Mouse (Mus musculus) layer of hippocampus, postnatal 14 days (tissue): ENCODE data around the gene Msh5. TPM values are rescaled to one million over a fixed set of nuclear protein-coding genes. Genes with fewer than 3 reads are reported as not detected.
"Not testable (repeated sequence)": the region's sequence is repeated elsewhere in the genome, so short reads cannot be mapped to it uniquely, and the experiment has no call there.

Experiments used
- DNase-seq, 2 experiments: peaks; one replicate each; pipeline ENCODE4 v3.0.0; 2021 to 2022; ENCODE audit warnings: low spot score in 2 of 2, mixed read lengths in 1 of 2
- total RNA-seq, 2 experiments: library from RNA; stranded (reverse); gene quantifications; 2 replicates each; pipeline ENCODE4 v1.2.3; 2021

Gene Msh5
- total RNA-seq, 2 experiments from 2014 or later = 0.79 to 1.9 TPM

GRCm38 (mm10) chr17:35003022-35003838 is 43.3 kb downstream of the Msh5 start:
- no peak for DNase-seq

DNA sequence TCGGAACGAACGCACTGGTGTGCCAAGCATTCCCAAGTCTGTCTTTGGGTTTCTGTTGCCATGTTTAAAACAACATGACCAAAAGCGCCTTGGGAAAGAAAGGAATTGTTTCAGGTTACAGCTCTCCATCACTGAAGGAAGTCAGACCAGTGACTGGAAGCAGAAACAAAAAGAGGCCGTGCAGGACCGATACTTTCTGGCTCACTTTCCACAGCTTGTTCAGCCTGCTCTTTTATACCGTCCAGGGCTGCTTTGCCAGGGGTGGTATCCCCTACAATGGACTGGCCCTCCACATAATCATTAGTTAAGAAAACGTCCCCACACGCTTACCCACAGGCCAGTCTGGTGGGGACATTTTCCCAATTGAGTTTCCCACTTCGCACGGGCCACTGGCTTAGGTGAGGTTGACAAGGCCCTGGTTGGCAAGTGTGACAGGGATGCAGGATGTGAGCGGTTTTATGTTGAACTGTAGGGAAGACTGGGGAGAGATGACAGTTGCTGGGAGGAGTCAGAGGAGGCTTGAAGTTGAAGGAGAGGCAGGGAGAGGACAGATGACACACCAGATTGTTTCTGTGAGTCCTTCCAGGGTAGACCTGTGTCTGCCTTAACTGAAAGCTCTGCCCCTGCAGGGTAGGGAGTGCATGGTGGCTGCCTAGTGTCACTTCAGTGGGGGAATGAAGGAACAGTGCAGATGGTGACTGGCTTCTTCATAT is 44.2 kb downstream of the Msh5 start:
- DNase-seq = no peak

DNA sequence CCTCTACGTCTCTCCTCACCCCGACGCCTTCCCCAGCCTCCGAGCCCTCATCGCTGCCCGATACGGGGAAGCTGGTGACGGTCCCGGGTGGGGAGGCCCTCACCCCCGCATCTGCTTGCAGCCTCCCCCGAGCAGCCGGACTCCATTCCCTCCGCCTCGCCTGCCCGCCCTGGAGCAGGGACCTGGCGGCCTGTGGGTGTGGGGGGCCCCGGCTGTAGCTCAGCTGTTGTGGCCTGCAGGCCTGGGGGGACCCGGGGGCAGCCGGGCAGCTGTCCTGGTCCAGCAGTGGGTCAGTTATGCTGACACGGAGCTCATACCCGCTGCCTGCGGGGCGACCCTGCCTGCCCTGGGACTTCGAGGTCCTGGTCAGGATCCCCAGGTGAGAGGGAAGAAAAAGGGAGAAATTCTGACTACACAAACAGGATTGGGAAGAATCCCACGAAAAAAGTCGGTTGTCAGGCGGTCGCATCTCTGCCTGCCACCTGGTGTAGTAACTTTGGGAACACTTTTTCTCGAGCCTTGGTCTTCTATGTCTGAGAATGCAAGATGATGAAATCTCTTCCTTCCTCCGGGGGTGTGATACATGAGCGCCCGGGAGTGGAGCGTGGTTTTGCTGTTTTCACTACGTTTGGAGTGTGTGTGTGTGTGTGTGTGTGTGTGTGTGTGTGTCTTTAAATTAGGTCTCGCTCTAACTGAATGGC is 44.9 kb downstream of the Msh5 start:
- DNase-seq = no peak

DNA sequence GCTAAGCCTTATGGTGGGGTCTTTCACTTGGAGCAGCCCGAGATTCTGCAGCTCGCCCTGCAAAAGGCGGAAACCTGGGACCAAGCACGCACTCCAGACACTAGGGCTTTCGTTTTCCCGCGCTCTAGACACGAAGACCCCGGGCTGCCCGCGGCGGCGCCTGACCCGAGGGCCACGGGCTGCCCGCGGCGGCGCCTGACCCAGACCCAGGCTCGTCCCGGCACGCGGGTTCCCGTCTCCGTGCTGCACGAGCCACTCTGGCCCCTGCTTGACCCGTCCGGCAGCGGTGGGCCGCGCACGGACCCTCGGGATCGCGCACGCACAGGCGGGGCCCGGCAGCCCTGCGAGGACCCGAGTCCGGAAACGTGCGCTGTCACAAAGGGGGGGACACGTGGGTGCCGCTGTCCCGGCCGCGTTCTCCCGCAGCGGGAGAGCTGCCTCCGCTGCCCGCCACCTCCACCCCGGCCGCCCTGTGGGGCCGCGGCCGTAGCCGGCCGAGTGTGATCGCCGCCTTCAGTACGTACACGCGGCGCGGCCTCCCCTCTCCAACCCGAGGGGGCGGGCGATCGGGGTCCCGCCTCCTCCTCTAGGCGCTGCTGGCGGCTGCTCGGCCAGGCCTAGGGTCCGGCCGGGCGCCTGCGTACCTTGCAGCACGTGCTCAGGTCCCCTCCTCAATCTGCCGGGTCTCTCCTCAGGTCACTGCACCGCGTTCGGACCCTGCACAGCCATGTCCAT is 45.7 kb downstream of the Msh5 start, which contains the start of gene Vars:
TSS of gene Vars (plus strand) at position 271 of the 735 bp plus-strand sequence.
- DNase-seq = peak; percentile 80 to 86

- not testable (repeated sequence) for DNase-seq
Observed at GRCm38 (mm10) chr17:34999871-35000716, 46.5 kb downstream of the Msh5 start.

DNA sequence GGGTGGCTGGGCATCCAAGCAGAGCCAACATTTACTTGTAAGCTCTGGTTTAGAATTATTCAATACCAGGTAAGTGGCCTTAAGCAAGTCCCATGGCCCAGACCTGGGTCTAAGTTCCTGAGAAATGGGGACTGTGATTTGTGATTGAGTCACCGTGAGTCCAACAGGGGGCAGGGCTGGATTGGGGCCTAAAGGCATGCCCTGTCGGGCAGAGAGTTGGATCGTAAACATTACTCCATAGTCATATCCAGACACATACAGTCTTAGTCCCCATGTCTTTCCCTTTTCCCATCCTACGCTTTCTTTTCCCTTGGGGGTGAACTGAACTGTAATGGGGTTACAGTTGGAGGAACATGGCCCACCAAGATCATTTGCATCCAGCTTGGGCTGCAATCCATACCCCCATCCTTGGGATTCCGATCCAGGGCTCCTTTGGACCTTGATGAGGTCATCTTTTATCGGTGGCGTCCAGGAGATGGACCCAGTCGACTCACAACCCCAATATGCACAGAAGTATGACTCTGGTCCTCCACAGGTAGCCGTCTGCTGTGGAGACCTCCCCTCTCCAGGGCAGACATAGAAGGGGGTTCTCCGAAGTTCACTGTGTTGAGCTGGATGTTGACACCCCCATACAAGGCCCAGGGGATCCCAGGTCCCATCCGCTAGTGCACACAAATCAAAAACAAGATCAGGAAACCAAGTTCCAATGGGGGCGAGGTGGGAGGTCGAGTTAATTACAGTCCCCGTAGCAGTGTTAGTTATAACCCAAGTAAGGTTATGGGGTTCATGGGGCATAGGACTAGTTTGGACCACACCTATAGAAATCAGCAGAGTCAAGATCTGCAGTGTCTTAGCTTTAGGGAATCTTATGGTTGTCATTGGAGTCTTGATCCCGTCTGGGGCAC is 47.8 kb downstream of the Msh5 start:
- no peak for DNase-seq

DNA sequence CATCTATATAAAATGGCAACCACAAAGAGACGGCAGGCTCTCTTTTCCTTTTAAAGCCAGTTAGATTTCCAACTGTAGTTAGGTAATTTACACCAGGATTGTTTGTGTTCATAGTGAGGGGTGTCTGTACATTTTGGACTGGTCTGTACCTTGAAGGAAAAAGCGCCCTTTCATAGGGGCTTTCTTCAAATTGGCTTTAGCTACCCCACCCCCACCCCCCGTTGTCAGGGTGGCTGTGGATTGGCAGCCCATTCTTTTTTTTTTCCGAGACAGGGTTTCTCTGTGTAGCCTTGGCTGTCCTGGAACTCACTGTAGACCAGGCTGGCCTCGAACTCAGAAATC is 49.4 kb downstream of the Msh5 start:
- no peak for DNase-seq

GRCm38 (mm10) chr17:34996411-34997141 is 50.0 kb downstream of the Msh5 start:
- no peak for DNase-seq

DNA sequence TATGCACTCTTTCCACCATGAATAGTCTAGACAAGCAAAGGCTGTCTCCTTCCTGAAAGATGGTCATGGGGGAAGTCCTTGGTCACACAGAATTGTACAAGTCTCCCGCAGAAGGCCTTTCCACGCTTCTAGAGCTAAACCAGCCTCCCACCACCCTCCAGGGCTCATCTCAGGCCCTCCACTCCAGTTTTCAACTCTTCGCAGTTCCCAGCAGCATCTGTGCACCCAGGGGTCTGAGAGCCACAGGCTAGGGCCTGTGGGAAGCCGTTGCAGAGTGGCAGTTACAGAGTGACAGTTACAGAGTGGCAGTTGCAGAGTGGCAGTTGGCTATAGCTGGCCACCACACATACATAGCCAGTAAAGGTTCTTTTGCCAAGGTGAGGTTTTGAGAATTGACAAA is 50.6 kb downstream of the Msh5 start:
- not testable (repeated sequence) for DNase-seq

DNA sequence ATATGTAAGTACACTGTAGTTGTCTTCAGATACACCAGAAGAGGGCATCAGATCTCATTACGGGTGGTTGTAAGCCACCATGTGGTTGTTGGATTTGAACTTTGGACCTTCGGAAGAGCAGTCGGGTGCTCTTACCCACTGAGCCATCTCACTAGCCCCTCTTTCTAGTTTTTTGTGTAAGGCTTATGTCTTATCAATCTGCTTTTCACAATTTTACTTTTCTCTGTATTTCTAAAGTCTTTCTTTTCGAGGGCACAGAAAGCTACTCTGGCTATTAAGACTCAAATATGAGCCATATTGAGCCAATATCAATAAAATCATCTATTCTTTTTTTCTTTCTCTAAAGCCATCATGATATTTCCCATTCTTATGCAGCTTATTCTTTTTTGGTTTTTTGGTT is 51.4 kb downstream of the Msh5 start:
- DNase-seq = not testable (repeated sequence)

DNA sequence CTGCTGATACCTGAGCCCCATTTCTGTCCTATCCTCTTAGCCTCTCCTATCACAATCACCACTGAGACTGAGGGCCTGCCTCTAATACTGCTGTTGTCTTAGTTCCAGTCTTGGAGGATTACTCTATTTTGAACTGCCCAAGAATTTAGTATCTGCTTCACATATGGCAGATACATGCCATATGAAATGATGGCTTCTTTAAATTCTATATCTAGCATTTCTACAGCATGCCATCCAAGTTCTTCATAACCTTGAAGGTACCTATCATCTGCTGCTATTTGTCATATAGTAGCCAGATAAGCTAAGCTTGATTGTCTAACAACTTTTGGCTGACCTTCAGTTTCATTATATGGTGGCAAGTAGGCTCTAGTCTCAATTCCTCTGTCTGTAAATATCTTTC is 51.8 kb downstream of the Msh5 start:
- no peak for DNase-seq

- DNase-seq = no peak
Observed at GRCm38 (mm10) chr17:34984218-34984617, 62.3 kb downstream of the Msh5 start.

DNA sequence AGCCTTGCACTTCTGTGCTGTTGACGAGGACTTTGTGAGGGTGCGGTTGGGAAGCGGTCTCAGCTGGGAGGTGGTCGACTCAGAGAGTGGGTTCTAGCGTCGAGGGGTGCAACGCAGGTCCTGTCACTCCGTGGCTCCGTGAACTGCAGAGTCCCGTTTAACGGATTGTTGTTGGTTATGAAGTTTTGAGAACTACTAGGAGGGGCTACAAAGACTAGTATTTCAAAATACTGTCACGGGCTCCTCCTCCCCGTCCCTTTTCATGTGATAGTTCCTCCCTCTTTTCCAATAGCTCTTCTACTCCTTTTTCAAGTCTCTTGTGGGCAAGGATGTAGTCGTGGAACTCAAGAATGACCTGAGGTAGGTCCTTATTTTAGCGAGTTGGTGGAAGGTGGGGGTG is 64.2 kb downstream of the Msh5 start:
- no peak for DNase-seq

GRCm38 (mm10) chr17:34981690-34982180 is 64.8 kb downstream of the Msh5 start, which contains the start of gene Lsm2:
Gene Lsm2, plus strand, starts transcription at chr17:34981862.
- DNase-seq = peak; percentile 92 to 94

GRCm38 (mm10) chr17:34980655-34981054 is 65.9 kb downstream of the Msh5 start:
- no peak for DNase-seq

DNA sequence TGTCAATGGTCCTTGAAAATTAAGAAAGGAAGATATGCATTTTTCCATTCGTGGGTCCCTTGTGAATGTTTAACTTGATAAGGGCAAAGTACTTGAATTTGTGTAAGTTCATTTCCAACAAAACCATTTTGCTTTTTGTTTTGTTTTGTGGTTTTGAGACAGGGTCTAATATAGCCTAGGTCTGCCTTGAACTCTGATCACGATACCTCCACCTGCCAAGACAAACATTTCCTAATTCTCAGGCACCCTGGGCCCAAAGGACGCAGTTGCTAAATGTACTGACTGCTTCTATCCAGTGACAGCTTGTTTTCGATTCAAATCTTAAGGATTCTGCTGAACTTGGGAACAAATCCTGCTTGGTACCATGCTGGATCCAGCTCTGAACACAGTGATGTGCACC is 66.9 kb downstream of the Msh5 start:
- DNase-seq = no peak
